Mouse (Mus musculus) urinary bladder, postnatal 4 days (tissue): Measurements from ENCODE around the gene Tspear.
A peak's percentile ranks its signal among the peaks of the same experiment; 100 is the strongest.
"Not testable (repeated sequence)": the region's sequence is repeated elsewhere in the genome, so short reads cannot be mapped to it uniquely, and the experiment has no call there.

Source experiments
- DNase-seq, 2 experiments: peaks; one replicate each; pipeline ENCODE4 v3.0.0; 2021 to 2022; ENCODE audit warnings: low spot score in 2 of 2

Tspear gene

GRCm38 (mm10) chr10:77787876-77788275, 101.5 kb downstream of the Tspear start, which contains the start of gene Gm7137:
Gene Gm7137, minus strand, starts transcription at chr10:77788200.
- DNase-seq, result not testable (repeated sequence)

GRCm38 (mm10) chr10:77788621-77789020, 102.3 kb downstream of the Tspear start:
- no peak for DNase-seq

- no peak for DNase-seq
Measured at GRCm38 (mm10) chr10:77794976-77795375, 108.6 kb downstream of the Tspear start, which contains the start of gene Gm9639. Gene Gm9639, minus strand, starts transcription at chr10:77795076.

- DNase-seq, result no peak
Measured at GRCm38 (mm10) chr10:77797677-77798076, 111.3 kb downstream of the Tspear start.

GRCm38 (mm10) chr10:77798164-77798920, 112.0 kb downstream of the Tspear start:
- not testable (repeated sequence) for DNase-seq

- DNase-seq, result no peak
Measured at GRCm38 (mm10) chr10:77798921-77799508, 112.6 kb downstream of the Tspear start, which contains the start of gene Gm19668. Gene Gm19668, minus strand, starts transcription at chr10:77799133.

- no peak for DNase-seq
Measured at GRCm38 (mm10) chr10:77804095-77804494, 117.7 kb downstream of the Tspear start.

- DNase-seq, result peak in 1 of 2 experiments; percentile 47
Measured at GRCm38 (mm10) chr10:77811743-77812142, 125.4 kb downstream of the Tspear start, which contains the start of gene Gm9507. Gene Gm9507, minus strand, starts transcription at chr10:77811843.

- DNase-seq, result no peak
Measured at GRCm38 (mm10) chr10:77814382-77814781, 128.0 kb downstream of the Tspear start, which contains the start of gene Gm2696. Gene Gm2696, plus strand, starts transcription at chr10:77814682.

- no peak for DNase-seq
Measured at GRCm38 (mm10) chr10:77815514-77815913, 129.1 kb downstream of the Tspear start.

GRCm38 (mm10) chr10:77818523-77818922, 132.2 kb downstream of the Tspear start:
- DNase-seq, result no peak

GRCm38 (mm10) chr10:77819203-77819602, 132.8 kb downstream of the Tspear start:
- no peak for DNase-seq

- no peak for DNase-seq
Measured at GRCm38 (mm10) chr10:77826951-77827350, 140.6 kb downstream of the Tspear start, which contains the start of gene Krtap10-4. Gene Krtap10-4, minus strand, starts transcription at chr10:77827095.

GRCm38 (mm10) chr10:77835647-77836046, 149.3 kb downstream of the Tspear start, which contains the start of gene Krtap10-10:
Gene Krtap10-10, plus strand, starts transcription at chr10:77835947.
- no peak for DNase-seq

- DNase-seq, result no peak
Measured at GRCm38 (mm10) chr10:77839006-77839405, 152.6 kb downstream of the Tspear start.

- no peak for DNase-seq
Measured at GRCm38 (mm10) chr10:77846503-77846902, 160.1 kb downstream of the Tspear start, which contains the start of gene Gm36176. Gene Gm36176, plus strand, starts transcription at chr10:77846803.

- no peak for DNase-seq
Measured at GRCm38 (mm10) chr10:77846961-77847360, 160.6 kb downstream of the Tspear start.

- DNase-seq, result no peak
Measured at GRCm38 (mm10) chr10:77847538-77847937, 161.2 kb downstream of the Tspear start.

GRCm38 (mm10) chr10:77852559-77852958, 166.2 kb downstream of the Tspear start, which contains the start of gene Gm10318:
Gene Gm10318, plus strand, starts transcription at chr10:77852859.
- DNase-seq, result no peak

GRCm38 (mm10) chr10:77861675-77862074, 175.3 kb downstream of the Tspear start, which contains the start of gene Gm3285:
Gene Gm3285, plus strand, starts transcription at chr10:77861975.
- DNase-seq, result no peak

GRCm38 (mm10) chr10:77864067-77864761, 177.8 kb downstream of the Tspear start:
- peak; percentile 63 to 67 for DNase-seq

- no peak for DNase-seq
Measured at GRCm38 (mm10) chr10:77864762-77865143, 178.4 kb downstream of the Tspear start.
